8 mouse cellular contexts compared by ENCODE assay signal in the genomic region with DNA sequence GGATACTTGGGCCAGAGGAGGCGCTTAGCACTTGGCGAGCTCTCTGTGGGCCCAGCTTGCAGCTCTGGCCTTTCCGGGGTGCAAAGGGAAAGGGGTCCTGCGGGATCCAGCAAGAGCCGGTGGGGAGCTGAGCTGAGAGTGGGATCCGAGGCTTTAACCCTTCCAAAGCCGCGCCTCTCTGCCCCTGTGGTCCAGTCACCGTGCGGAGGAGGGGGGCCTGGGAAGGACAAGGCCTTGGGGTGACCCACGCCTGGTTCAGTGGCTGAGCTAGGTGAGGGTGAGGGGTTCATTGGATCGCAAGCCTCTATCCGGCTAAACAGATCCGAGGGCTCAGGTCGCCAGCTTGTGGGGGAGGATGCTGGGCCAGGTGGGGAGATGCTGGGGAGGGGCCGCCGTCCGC. TPM values are rescaled to one million over a fixed set of nuclear protein-coding genes. Genes with fewer than 3 reads are reported as not detected.
DNase-seq lines count a peak whose midpoint lies in the region; ATAC-seq and TF ChIP-seq lines count a peak whose summit lies in the region.

No protein-coding gene starts in this region.

- H3K36me3 ChIP-seq in G1E (replicated peaks) = peaks cover 11% of the 10 kb centered on the region
- no peaks in the 10 kb centered on the region for H3K36me3 ChIP-seq in embryonic facial prominence, embryonic 12.5 days
- no peaks in the 10 kb centered on the region for H3K36me3 ChIP-seq in intestine, embryonic 16.5 days (ENCODE audit: control insufficient read depth, insufficient read depth, low read length)
- peaks cover 8% of the 10 kb centered on the region; the same call in 1 of the 2 replicates for H3K36me3 ChIP-seq in neural tube, embryonic 15.5 days

- DNase-seq in kidney, postnatal 10 days = peak; percentile 19
- no peak for DNase-seq in kidney, postnatal 36 days
- no peak for DNase-seq in G1E (ENCODE audit: low spot score)
- DNase-seq in urinary bladder, postnatal 10 days (ENCODE audit: low spot score) = no peak

- H3K4me3 ChIP-seq in G1E (ENCODE audit: low read depth, low read length) = peak overlapping the region; percentile 69; the same call in 1 of the 2 replicates
- H3K4me3 ChIP-seq in embryonic facial prominence, embryonic 12.5 days = peak overlapping the region; percentile 45
- H3K4me3 ChIP-seq in intestine, embryonic 16.5 days (ENCODE audit: low read length) = peak overlapping the region; percentile 56
- H3K4me3 ChIP-seq in neural tube, embryonic 15.5 days (replicated peaks) = peak overlapping the region; percentile 55

- TF ChIP-seq CTCF in G1E (IDR thresholded peaks at IDR 0.05; ENCODE audit: low read depth, low read length) = no peak

- no peak overlapping the region for H3K27ac ChIP-seq in embryonic facial prominence, embryonic 12.5 days
- H3K27ac ChIP-seq in intestine, embryonic 16.5 days (ENCODE audit: low read length) = no peak overlapping the region
- peak overlapping the region; percentile 79 for H3K27ac ChIP-seq in neural tube, embryonic 15.5 days (replicated peaks)

- H3K4me2 ChIP-seq in embryonic facial prominence, embryonic 12.5 days (replicated peaks) = peak overlapping the region; percentile 97
- H3K4me2 ChIP-seq in intestine, embryonic 16.5 days (ENCODE audit: low read depth, low read length) = peak overlapping the region; percentile 99
- peak overlapping the region; percentile 96 for H3K4me2 ChIP-seq in neural tube, embryonic 15.5 days

- no peak for ATAC-seq in G1E (ENCODE audit: extremely low read depth, insufficient number of reproducible peaks, low FRiP score, poor library complexity, severe bottlenecking)
- no peak for ATAC-seq in embryonic facial prominence, embryonic 12.5 days (ENCODE audit: insufficient number of reproducible peaks, insufficient read depth, low FRiP score, low TSS enrichment)
- no peak for ATAC-seq in intestine, embryonic 16.5 days
- ATAC-seq in neural tube, embryonic 15.5 days (ENCODE audit: low FRiP score) = no peak
- no peak for ATAC-seq in frontal cortex, adult (ENCODE audit: low TSS enrichment)

- H3K4me1 ChIP-seq in G1E (ENCODE audit: insufficient read depth, low read depth, low read length) = peaks cover 46% of the 10 kb centered on the region
- H3K4me1 ChIP-seq in embryonic facial prominence, embryonic 12.5 days = peaks cover 10% of the 10 kb centered on the region; the same call in 1 of the 2 replicates
- peaks cover 25% of the 10 kb centered on the region for H3K4me1 ChIP-seq in intestine, embryonic 16.5 days (ENCODE audit: control insufficient read depth, insufficient read depth, low read length)
- peaks cover 29% of the 10 kb centered on the region for H3K4me1 ChIP-seq in neural tube, embryonic 15.5 days

- 2% methylated on average over 18 of the region's 18 CpGs for WGBS in embryonic facial prominence, embryonic 12.5 days
- 8% methylated on average over 18 of the region's 18 CpGs for WGBS in intestine, embryonic 16.5 days
- WGBS in neural tube, embryonic 15.5 days = under 1% methylated on average over 17 of the region's 18 CpGs

- no peaks in the 10 kb centered on the region for H3K9me3 ChIP-seq in G1E (replicated peaks)
- no peaks in the 10 kb centered on the region for H3K9me3 ChIP-seq in embryonic facial prominence, embryonic 12.5 days
- H3K9me3 ChIP-seq in intestine, embryonic 16.5 days (ENCODE audit: control insufficient read depth, low read length) = no peaks in the 10 kb centered on the region
- no peaks in the 10 kb centered on the region for H3K9me3 ChIP-seq in neural tube, embryonic 15.5 days (replicated peaks)

- H3K9ac ChIP-seq in embryonic facial prominence, embryonic 12.5 days = peak overlapping the region; percentile 69
- H3K9ac ChIP-seq in intestine, embryonic 16.5 days (ENCODE audit: low read depth, low read length) = peak overlapping the region; percentile 68
- peak overlapping the region; percentile 67 for H3K9ac ChIP-seq in neural tube, embryonic 15.5 days (replicated peaks)

- peaks cover 12% of the 10 kb centered on the region for H3K27me3 ChIP-seq in G1E (ENCODE audit: insufficient read depth, low read length)
- peaks cover 32% of the 10 kb centered on the region for H3K27me3 ChIP-seq in embryonic facial prominence, embryonic 12.5 days
- peaks cover 18% of the 10 kb centered on the region for H3K27me3 ChIP-seq in intestine, embryonic 16.5 days (replicated peaks; ENCODE audit: control insufficient read depth, insufficient read depth, low read length)
- H3K27me3 ChIP-seq in neural tube, embryonic 15.5 days (replicated peaks) = 0 out of 2 replicates have a peak, but pooled peaks cover 12% of the 10 kb centered on the region

RNA-seq across cellular contexts. Expression of a gene that starts 1.4 kb away (rescaled TPM):
- total RNA-seq in G1E (2014; fragmentation: Nextera tagmentation) (0.92 and 2.9 TPM in 2 replicates), G1E (2017) (1.1 and 1.2 TPM in 2 replicates)
- polyA plus RNA-seq in G1E (2012) = 0.91 and 1.1 TPM in 2 replicates
- polyA plus RNA-seq in embryonic facial prominence, embryonic 12.5 days (2016; fragmentation: Nextera tagmentation; extraction: Ambion mirVana) = 0.27 and 0.51 TPM in 2 replicates
- polyA plus RNA-seq in intestine, embryonic 16.5 days (2015; fragmentation: Nextera tagmentation; extraction: Ambion mirVana) = 0.36 and 0.44 TPM in 2 replicates
- polyA plus RNA-seq in neural tube, embryonic 15.5 days (2015; fragmentation: Nextera tagmentation; extraction: Ambion mirVana) = 3.7 TPM in 2 replicates

RNA-seq across cellular contexts. Expression of a gene that starts 1.7 kb away (rescaled TPM):
- total RNA-seq in G1E (2014; fragmentation: Nextera tagmentation) = 438 and 479 TPM in 2 replicates
- total RNA-seq in G1E (2017) = 212 and 254 TPM in 2 replicates
- polyA plus RNA-seq in G1E (2012) = 394 and 460 TPM in 2 replicates
- polyA plus RNA-seq in embryonic facial prominence, embryonic 12.5 days (2016; fragmentation: Nextera tagmentation; extraction: Ambion mirVana) = 34.5 and 36.8 TPM in 2 replicates
- 75.6 and 89.7 TPM in 2 replicates for polyA plus RNA-seq in intestine, embryonic 16.5 days (2015; fragmentation: Nextera tagmentation; extraction: Ambion mirVana)
- polyA plus RNA-seq in neural tube, embryonic 15.5 days (2015; fragmentation: Nextera tagmentation; extraction: Ambion mirVana) = 24.5 and 26.1 TPM in 2 replicates

RNA-seq across cellular contexts. Expression of a gene that starts 27.5 kb away (rescaled TPM):
- total RNA-seq in G1E (2014; fragmentation: Nextera tagmentation) = 5.2 and 9.0 TPM in 2 replicates
- total RNA-seq in G1E (2017) = 15.8 and 18.1 TPM in 2 replicates
- 24.0 and 27.0 TPM in 2 replicates for polyA plus RNA-seq in G1E (2012)
- 29.9 and 33.1 TPM in 2 replicates for polyA plus RNA-seq in embryonic facial prominence, embryonic 12.5 days (2016; fragmentation: Nextera tagmentation; extraction: Ambion mirVana)
- 27.4 and 28.6 TPM in 2 replicates for polyA plus RNA-seq in intestine, embryonic 16.5 days (2015; fragmentation: Nextera tagmentation; extraction: Ambion mirVana)
- 8.8 and 11.0 TPM in 2 replicates for polyA plus RNA-seq in neural tube, embryonic 15.5 days (2015; fragmentation: Nextera tagmentation; extraction: Ambion mirVana)

RNA-seq across cellular contexts. Expression of a gene that starts 40.7 kb away (rescaled TPM):
- 18.5 and 18.6 TPM in 2 replicates for total RNA-seq in G1E (2014; fragmentation: Nextera tagmentation)
- 62.3 and 63.1 TPM in 2 replicates for total RNA-seq in G1E (2017)
- polyA plus RNA-seq in G1E (2012) = 56.9 and 75.3 TPM in 2 replicates
- polyA plus RNA-seq in embryonic facial prominence, embryonic 12.5 days (2016; fragmentation: Nextera tagmentation; extraction: Ambion mirVana) = 31.1 and 32.0 TPM in 2 replicates
- 40.9 and 43.4 TPM in 2 replicates for polyA plus RNA-seq in intestine, embryonic 16.5 days (2015; fragmentation: Nextera tagmentation; extraction: Ambion mirVana)
- 11.6 and 15.8 TPM in 2 replicates for polyA plus RNA-seq in neural tube, embryonic 15.5 days (2015; fragmentation: Nextera tagmentation; extraction: Ambion mirVana)

RNA-seq across cellular contexts. Expression of a gene that starts 53.1 kb away (rescaled TPM):
- total RNA-seq in G1E (2014; fragmentation: Nextera tagmentation) (1.5 and 1.7 TPM in 2 replicates), G1E (2017) (0.93 and 1.3 TPM in 2 replicates)
- polyA plus RNA-seq in G1E (2012) = 2.3 and 2.7 TPM in 2 replicates
- polyA plus RNA-seq in embryonic facial prominence, embryonic 12.5 days (2016; fragmentation: Nextera tagmentation; extraction: Ambion mirVana) = 5.6 and 6.2 TPM in 2 replicates
- 2.2 and 2.6 TPM in 2 replicates for polyA plus RNA-seq in intestine, embryonic 16.5 days (2015; fragmentation: Nextera tagmentation; extraction: Ambion mirVana)
- polyA plus RNA-seq in neural tube, embryonic 15.5 days (2015; fragmentation: Nextera tagmentation; extraction: Ambion mirVana) = 2.0 and 2.4 TPM in 2 replicates
